Mouse (Mus musculus): ENCODE data around the gene Pou2f1. TPM values are rescaled to one million over a fixed set of nuclear protein-coding genes. Genes with fewer than 3 reads are reported as not detected.
A peak's percentile ranks its signal among the peaks of the same experiment; 100 is the strongest.

The Pou2f1 gene
- polyA plus RNA-seq, 1 experiment from 2014 or later: 19.6 TPM

DNA sequence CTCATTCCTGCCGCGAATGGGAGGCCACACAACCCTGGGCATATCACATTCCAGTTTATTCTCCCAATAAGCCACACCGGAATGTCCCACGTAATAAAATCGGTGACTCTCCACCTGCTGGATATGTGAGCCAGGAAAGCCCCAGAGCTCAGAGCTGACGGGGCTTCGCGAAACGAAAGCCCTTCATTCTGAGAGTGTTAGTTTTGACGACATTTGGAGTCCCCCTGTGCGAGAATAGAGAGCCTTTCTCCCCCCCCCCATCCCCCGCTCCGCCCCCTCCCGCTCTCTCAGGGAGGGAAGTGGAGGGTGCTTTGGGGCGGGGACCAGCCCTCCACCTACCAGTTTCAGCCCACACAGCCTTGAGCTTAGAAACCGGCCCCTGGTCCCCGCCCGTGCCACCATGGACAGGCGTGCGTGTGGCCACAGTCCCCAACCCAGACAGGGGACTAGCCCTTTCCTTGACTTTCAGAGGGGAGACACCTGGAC is 158.0 kb downstream of the Pou2f1 start:
- H3K36me3 ChIP-seq: no peaks in the 10 kb centered on the region
- H3K27ac ChIP-seq: no peak overlapping the region
- H3K27me3 ChIP-seq (replicated peaks): peaks cover 59% of the 10 kb centered on the region
- ATAC-seq (ENCODE audit: low FRiP score, low read depth): peak; percentile 62
- peak overlapping the region; percentile 45 for H3K4me3 ChIP-seq
- WGBS: 2% methylated on average over 20 of the region's 20 CpGs
- peak overlapping the region; percentile 97 for H3K4me2 ChIP-seq (replicated peaks)
- peaks cover 30% of the 10 kb centered on the region for H3K4me1 ChIP-seq
- peak overlapping the region; percentile 56 for H3K9ac ChIP-seq
- H3K9me3 ChIP-seq: no peaks in the 10 kb centered on the region

DNA sequence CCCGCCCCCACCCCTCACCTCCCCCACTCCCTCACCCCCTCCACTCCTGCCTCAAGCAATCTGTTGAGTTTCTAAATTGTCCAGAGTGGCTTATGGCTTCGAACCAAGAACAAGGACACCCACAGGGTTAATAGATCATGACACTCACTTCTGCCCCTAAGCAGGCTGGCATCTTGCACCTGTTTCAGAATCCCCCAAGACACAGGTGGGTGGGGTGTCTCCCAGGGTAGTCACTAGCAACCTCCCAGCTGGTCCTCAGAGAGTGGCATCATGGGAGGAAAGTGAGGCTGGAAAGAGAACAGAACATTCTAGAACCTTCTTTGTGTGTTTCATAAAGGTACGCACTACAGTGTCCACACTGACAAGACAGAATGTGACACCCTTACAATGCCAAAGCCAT is 158.9 kb downstream of the Pou2f1 start:
- Histone ChIP-seq H3K4me1 (peaks cover 30% of the 10 kb centered on the region), H3K4me3 (no peak overlapping the region), H3K27ac (no peak overlapping the region), H3K4me2 (replicated peaks) (no peak overlapping the region), H3K9ac (no peak overlapping the region), H3K27me3 (replicated peaks) (peaks cover 65% of the 10 kb centered on the region), H3K9me3 (no peaks in the 10 kb centered on the region), H3K36me3 (no peaks in the 10 kb centered on the region)
- 49% methylated on average over 3 of the region's 3 CpGs for WGBS
- ATAC-seq (ENCODE audit: low FRiP score, low read depth): no peak

DNA sequence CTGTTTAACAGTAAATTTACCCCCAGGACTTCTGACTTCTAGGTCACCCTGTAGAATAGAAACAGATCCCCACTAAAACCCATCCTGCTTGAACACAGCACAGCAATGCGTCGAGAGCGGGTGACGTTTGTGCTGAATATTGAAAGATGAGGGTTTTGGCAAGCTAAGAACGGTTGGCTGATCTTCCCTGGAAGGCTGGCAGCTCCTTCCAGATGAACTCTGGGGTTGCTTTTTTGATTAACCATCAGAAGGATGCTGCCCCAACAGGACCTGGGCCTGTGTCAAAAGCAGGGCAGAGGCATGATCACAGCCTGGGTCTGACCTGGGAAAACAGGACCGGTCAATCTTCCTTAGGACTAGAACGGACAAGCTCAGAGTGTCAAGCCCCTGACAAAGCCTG is 160.3 kb downstream of the Pou2f1 start:
- H3K4me3 ChIP-seq: no peak overlapping the region
- H3K9ac ChIP-seq: no peak overlapping the region
- H3K27ac ChIP-seq: no peak overlapping the region
- no peaks in the 10 kb centered on the region for H3K36me3 ChIP-seq
- H3K4me2 ChIP-seq (replicated peaks): no peak overlapping the region
- no peak for ATAC-seq (ENCODE audit: low FRiP score, low read depth)
- no peaks in the 10 kb centered on the region for H3K9me3 ChIP-seq
- H3K4me1 ChIP-seq: peaks cover 38% of the 10 kb centered on the region
- 56% methylated on average over 7 of the region's 7 CpGs for WGBS
- H3K27me3 ChIP-seq (replicated peaks): peaks cover 65% of the 10 kb centered on the region

DNA sequence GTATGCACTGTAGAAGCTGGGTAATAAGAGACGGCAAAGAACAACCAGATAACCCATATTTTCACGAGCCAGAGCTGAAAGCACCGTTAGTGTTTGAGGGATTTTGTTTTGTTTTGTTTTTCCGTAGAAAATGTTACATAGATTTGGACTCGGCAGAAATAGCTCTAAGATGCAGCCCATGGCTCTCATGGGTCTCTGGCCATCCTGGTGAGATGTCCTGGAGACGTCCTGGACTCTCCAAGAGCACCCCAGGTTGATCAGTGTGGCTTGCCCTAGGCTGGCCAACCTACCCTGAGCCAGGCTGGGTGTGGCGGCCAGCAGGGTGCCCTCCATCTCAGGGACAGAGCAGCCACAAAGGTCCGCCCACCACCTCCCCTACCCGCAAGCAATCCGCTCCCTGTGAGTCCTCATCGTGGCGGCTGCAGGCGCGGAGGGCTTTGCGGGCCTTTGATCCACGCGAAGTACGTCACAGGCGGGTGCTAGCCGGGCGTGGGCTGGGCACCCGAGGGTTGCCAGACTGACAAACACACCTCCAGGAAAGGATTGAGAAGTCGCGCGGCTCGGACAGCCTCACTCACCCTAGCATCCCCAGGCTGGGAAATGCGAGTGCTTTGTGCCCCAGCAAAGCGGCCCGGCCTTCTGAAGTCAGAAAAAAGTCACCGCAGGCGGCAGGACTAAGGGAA is 161.8 kb downstream of the Pou2f1 start:
- no peak overlapping the region for H3K27ac ChIP-seq
- peaks cover 55% of the 10 kb centered on the region for H3K27me3 ChIP-seq (replicated peaks)
- peak overlapping the region; percentile 56 for H3K9ac ChIP-seq
- no peak for ATAC-seq (ENCODE audit: low FRiP score, low read depth)
- no peaks in the 10 kb centered on the region for H3K9me3 ChIP-seq
- H3K36me3 ChIP-seq: no peaks in the 10 kb centered on the region
- 11% methylated on average over 31 of the region's 31 CpGs for WGBS
- H3K4me3 ChIP-seq: peak overlapping the region; percentile 31
- peaks cover 48% of the 10 kb centered on the region for H3K4me1 ChIP-seq
- H3K4me2 ChIP-seq (replicated peaks): peak overlapping the region; percentile 67

DNA sequence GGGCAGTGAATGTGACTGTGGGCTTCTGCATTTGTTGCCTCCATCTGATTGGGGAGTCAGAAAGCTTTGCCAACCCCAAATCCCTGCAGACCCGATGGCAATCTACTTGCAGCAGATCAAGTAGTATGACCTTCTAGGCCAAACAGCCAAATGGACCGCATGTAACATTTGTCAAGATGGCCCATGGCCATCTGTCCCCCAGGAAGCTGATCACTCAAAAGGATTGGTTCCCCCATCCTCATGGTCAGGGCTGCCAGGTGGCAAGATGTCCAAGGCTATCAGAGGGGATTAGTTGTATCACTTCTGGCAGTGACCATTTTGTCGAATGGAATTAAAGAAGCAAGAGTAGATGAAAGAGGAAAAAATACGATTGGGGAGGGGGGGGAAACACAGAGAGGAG is 163.3 kb downstream of the Pou2f1 start:
- no peaks in the 10 kb centered on the region for H3K36me3 ChIP-seq
- H3K27ac ChIP-seq: no peak overlapping the region
- H3K4me3 ChIP-seq: no peak overlapping the region
- H3K9ac ChIP-seq: no peak overlapping the region
- no peak overlapping the region for H3K4me2 ChIP-seq (replicated peaks)
- H3K27me3 ChIP-seq (replicated peaks): peaks cover 48% of the 10 kb centered on the region
- WGBS: 84% methylated on average over 4 of the region's 4 CpGs
- H3K9me3 ChIP-seq: no peaks in the 10 kb centered on the region
- peaks cover 40% of the 10 kb centered on the region for H3K4me1 ChIP-seq
- no peak for ATAC-seq (ENCODE audit: low FRiP score, low read depth)

DNA sequence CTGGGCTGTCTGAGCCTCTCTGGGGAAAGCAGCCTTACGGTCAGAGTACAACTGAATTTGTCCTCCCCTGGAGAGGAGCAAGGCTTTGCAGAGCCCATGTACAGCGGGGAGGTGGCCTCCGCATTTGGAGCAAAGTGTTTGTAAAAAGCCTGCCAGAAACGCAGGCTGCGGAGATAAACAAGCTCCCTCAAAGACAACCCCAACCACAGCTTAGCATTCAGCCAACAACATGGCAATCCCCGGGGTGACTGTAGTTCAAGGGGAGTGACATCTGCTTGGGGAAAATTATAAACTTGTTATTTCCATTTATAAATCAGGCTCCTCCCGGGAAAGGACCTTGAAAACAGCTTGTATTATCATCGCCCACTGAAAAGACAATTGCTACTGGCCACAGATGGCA is 164.9 kb downstream of the Pou2f1 start:
- 30% methylated on average over 8 of the region's 8 CpGs for WGBS
- H3K36me3 ChIP-seq: no peaks in the 10 kb centered on the region
- H3K4me1 ChIP-seq: peaks cover 49% of the 10 kb centered on the region
- H3K9ac ChIP-seq: no peak overlapping the region
- no peaks in the 10 kb centered on the region for H3K9me3 ChIP-seq
- no peak for ATAC-seq (ENCODE audit: low FRiP score, low read depth)
- peaks cover 33% of the 10 kb centered on the region for H3K27me3 ChIP-seq (replicated peaks)
- H3K27ac ChIP-seq: peak overlapping the region; percentile 38
- H3K4me3 ChIP-seq: no peak overlapping the region
- H3K4me2 ChIP-seq (replicated peaks): no peak overlapping the region

DNA sequence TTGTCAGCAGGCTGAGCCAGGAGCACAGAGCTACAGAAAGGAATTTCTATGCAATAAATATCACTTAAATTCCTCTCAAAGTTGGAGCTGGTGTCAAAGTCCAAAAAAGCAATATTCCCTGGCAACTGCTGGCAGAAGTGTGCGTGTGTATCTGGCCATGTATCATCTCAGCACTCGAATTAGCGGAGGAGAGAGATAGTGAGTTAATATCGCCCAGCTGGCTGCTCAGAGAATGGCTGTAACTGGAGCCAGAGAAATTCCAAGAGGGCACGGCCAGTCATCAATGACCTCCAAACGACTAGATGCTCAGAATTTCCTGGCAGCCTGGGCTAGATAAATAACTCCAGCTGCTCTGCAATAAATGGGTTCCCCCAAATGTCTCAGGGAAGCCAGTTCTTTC is 166.0 kb downstream of the Pou2f1 start:
- no peak overlapping the region for H3K9ac ChIP-seq
- peaks cover 24% of the 10 kb centered on the region for H3K27me3 ChIP-seq (replicated peaks)
- H3K36me3 ChIP-seq: no peaks in the 10 kb centered on the region
- H3K4me3 ChIP-seq: no peak overlapping the region
- H3K4me2 ChIP-seq (replicated peaks): no peak overlapping the region
- H3K4me1 ChIP-seq: peaks cover 46% of the 10 kb centered on the region
- no peak for ATAC-seq (ENCODE audit: low FRiP score, low read depth)
- 16% methylated on average over 6 of the region's 6 CpGs for WGBS
- no peaks in the 10 kb centered on the region for H3K9me3 ChIP-seq
- no peak overlapping the region for H3K27ac ChIP-seq

DNA sequence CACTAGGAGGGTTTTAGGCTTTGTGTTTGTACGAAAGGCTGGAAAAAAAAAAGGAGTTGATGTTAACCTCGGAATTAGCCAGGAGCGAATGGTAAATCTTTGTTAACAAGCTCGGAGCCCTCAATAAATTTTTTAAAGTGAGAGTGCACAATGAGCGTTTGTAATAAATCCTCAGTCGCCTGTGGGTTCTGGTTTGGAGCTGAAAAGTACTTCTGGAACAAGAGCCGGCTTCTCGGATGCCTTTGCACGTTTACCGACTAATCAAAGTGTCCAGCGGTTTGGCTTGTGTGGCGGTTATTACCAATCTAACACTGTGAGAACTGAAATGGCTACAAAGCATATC is 167.9 kb downstream of the Pou2f1 start:
- Histone ChIP-seq H3K9me3 (no peaks in the 10 kb centered on the region), H3K4me1 (peaks cover 37% of the 10 kb centered on the region), H3K27ac (peak overlapping the region; percentile 47), H3K9ac (no peak overlapping the region), H3K4me3 (no peak overlapping the region), H3K27me3 (replicated peaks) (peaks cover 7% of the 10 kb centered on the region; the same call in 1 of the 2 replicates), H3K36me3 (no peaks in the 10 kb centered on the region), H3K4me2 (replicated peaks) (peak overlapping the region; percentile 46)
- 12% methylated on average over 12 of the region's 12 CpGs for WGBS
- no peak for ATAC-seq (ENCODE audit: low FRiP score, low read depth)

DNA sequence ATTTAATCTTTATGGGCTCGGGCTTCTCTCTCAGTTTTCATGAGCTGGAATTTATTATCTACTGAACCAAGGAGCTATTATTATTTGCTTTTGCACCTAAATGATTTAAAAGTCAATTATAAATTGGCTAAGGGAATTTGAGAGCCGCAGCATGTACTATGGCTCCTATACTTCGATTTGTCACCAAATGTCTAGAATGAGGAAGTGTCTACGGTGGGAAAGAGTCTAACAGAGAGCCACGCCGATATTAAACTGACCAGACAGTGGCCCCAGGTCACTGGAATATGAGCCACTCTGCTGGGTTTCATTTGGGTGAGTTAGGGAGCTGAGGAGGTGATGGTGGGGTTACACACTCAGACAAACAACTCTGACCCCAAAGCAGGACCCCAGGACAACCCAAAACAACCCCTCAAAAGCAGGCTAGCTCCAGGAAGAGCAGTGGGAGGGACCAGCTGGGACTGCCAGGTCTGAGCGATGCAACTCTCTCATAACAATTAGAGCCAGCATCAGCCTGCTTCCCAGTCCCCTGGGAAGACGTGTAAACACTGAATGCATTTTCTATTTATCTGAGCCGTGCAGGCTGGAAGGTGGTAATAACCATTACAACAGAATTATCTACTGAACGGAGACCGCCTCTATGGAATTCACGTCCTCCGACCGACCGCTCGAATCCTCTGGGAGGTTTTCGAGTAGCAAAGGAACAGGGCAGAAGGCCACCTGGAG is 168.4 kb downstream of the Pou2f1 start:
- peaks cover 37% of the 10 kb centered on the region for H3K4me1 ChIP-seq
- H3K9ac ChIP-seq: no peak overlapping the region

DNA sequence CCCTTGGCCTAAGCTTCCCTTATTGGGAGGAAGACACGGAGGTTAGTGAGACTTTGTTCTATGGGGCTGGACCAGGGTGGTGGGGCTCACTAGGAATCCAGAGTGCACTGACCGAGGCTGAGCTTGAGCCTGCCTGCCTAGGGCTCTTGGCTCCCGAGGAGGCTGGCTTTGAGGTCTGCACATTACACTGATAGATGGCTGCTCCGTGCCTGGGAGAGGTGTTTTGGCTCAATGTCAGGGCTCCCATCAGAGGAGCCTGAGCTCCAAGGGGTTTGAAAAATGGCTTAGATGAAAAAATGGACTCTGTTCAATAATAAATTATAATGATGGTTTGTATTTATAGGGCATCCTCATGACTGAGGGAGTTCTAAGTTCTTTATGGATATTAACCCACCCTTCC is 169.2 kb downstream of the Pou2f1 start:
- Histone ChIP-seq H3K9me3 (no peaks in the 10 kb centered on the region), H3K4me3 (no peak overlapping the region), H3K4me1 (peaks cover 37% of the 10 kb centered on the region), H3K4me2 (replicated peaks) (no peak overlapping the region; the same call in 1 of the 2 replicates), H3K9ac (no peak overlapping the region), H3K27me3 (replicated peaks) (no peaks in the 10 kb centered on the region), H3K27ac (peak overlapping the region; percentile 55; the same call in 1 of the 2 replicates), H3K36me3 (no peaks in the 10 kb centered on the region)
- 14% methylated on average over 4 of the region's 4 CpGs for WGBS
- ATAC-seq (ENCODE audit: low FRiP score, low read depth): peak; percentile 52; the same call in 1 of the 2 replicates

More for the DNA sequence above, 168.4 kb downstream of the Pou2f1 start:
- Histone ChIP-seq H3K27ac (peak overlapping the region; percentile 47; the same call in 1 of the 2 replicates), H3K27me3 (replicated peaks) (peaks cover 2% of the 10 kb centered on the region; the same call in 1 of the 2 replicates), H3K9me3 (no peaks in the 10 kb centered on the region), H3K36me3 (no peaks in the 10 kb centered on the region), H3K4me2 (replicated peaks) (peak overlapping the region; percentile 46), H3K4me3 (no peak overlapping the region)
- WGBS: 17% methylated on average over 17 of the region's 17 CpGs
- peak; percentile 85 for ATAC-seq (ENCODE audit: low FRiP score, low read depth)

DNA sequence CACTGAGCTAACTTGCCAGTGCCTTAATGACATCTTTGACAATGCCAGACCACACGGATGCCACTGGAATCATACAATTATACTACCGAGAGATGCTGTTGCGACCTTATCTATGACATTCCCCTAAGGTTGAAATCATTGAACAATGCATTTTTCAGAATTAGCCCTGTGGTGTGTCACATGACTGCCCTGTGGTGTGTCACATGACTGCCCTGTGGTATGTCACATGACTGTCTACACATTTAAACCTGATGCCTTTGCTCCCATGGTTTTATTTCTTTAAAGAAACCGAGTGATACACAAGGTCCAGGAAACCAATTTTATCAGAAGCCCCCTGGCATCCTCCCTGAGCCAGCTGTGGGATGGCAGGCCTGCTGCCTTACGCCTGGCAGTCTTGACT is 172.6 kb downstream of the Pou2f1 start:
- peaks cover 15% of the 10 kb centered on the region; the same call in 1 of the 2 replicates for H3K4me1 ChIP-seq
- 89% methylated on average over 5 of the region's 5 CpGs for WGBS
- H3K4me2 ChIP-seq (replicated peaks): no peak overlapping the region
- no peaks in the 10 kb centered on the region for H3K27me3 ChIP-seq (replicated peaks)
- H3K9me3 ChIP-seq: no peaks in the 10 kb centered on the region
- ATAC-seq (ENCODE audit: low FRiP score, low read depth): no peak
- H3K27ac ChIP-seq: no peak overlapping the region
- no peak overlapping the region for H3K4me3 ChIP-seq
- no peaks in the 10 kb centered on the region for H3K36me3 ChIP-seq
- H3K9ac ChIP-seq: no peak overlapping the region

DNA sequence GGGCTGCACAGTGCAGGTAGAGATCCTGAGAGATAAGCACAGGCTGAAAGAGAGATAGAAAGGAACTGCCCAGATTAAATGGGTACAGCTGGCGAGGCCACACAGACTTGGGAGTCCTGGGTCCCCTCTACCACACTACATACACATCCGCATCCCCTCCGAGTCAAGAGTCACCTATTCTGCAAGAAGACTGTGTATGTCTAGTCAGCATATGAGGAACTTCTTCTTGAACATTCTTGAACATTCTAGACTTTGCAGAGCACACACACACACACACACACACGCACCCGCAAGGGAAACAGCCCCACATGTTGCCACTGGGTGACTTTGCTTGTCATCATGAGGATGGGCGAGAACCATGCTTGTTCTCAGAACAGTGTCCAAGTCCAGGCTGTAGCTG is 173.9 kb downstream of the Pou2f1 start:
- 89% methylated on average over 6 of the region's 6 CpGs for WGBS
- Histone ChIP-seq H3K4me3 (no peak overlapping the region), H3K4me1 (peaks cover 6% of the 10 kb centered on the region; the same call in 1 of the 2 replicates), H3K27me3 (replicated peaks) (no peaks in the 10 kb centered on the region), H3K27ac (no peak overlapping the region), H3K9me3 (no peaks in the 10 kb centered on the region), H3K4me2 (replicated peaks) (no peak overlapping the region), H3K9ac (no peak overlapping the region), H3K36me3 (no peaks in the 10 kb centered on the region)
- ATAC-seq (ENCODE audit: low FRiP score, low read depth): no peak

All from neural tube, embryonic 12.5 days (tissue).